Mouse (Mus musculus): ENCODE measurements at regions not wholly inside any gene's neighbourhood (a gene's known extent, or its start where the extent isn't known, plus 50 kb on each side); places are given as distances from the start of the nearest gene placed in this dataset.

DNA sequence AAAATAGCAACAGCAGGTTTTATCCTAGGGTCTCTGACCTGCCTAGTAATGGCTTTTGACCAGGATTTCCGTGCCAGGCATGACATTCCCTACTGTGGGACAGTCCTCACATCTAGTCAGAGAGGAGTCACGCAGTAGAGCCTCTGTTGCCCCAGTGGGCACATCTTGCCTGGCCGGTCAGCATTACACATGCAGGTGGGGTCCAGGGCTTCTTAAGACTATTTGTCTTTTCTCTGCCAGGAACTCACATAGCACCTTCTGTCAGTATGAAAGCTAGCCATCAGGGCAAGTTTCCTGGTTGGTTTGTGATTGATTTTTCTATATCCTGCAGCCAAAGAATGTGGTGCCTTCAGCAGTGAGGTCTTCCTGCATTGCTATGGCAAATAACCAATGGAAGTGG is 155.0 kb downstream of the Pten start:
- WGBS, result 88% methylated on average over 3 of the region's 3 CpGs
- peaks cover 14% of the 10 kb centered on the region for H3K4me1 ChIP-seq
- H3K9me3 ChIP-seq, result no peaks in the 10 kb centered on the region
- no peak overlapping the region for H3K4me3 ChIP-seq
- no peak for DNase-seq (ENCODE audit: low spot score)
- no peaks in the 10 kb centered on the region for H3K27me3 ChIP-seq (replicated peaks; ENCODE audit: low read depth, poor library complexity, severe bottlenecking)
- H3K36me3 ChIP-seq (replicated peaks), result no peaks in the 10 kb centered on the region
- H3K27ac ChIP-seq (replicated peaks), result no peak overlapping the region

DNA sequence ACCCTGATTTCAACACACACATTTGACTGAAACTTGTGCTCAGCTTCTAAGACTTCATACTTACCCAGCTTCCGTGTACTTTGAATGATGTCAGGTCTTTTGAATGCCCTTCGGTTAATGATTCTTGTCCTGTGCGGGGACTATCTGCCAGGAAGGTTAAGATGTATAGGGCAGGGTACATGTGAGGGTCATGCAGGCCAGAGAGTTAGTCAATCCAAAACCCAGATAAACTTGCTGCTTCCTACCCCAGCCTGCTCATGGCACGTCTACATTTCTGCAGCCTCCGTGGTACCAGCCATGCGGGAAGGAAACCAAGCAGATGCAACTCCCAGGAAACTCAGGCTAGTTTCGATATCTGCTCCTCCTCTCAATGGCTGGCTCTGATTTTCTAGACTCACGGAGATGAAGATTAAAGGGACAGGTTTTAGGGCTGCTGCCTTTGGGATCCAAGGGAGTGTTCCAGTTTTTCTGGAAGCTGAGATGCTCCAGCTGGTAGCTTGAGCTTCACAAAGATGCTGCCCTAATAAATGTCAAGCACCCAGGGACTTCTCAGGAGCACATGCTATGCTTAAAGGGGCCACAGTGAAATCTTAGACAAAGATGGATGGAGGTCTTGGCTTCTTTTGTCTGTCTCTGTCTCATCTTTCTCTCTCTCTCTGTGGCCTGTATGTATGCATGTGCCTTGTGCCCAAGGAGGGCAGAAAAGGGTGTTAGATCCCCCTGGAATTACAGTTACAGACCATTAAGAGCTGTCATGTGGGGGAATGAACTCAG is 159.4 kb downstream of the Pten start:
- 93% methylated on average over 8 of the region's 8 CpGs for WGBS
- H3K4me3 ChIP-seq, result no peak overlapping the region
- no peaks in the 10 kb centered on the region for H3K27me3 ChIP-seq (replicated peaks; ENCODE audit: low read depth, poor library complexity, severe bottlenecking)
- 0 out of 2 replicates have a peak, but pooled peaks cover 5% of the 10 kb centered on the region for H3K4me1 ChIP-seq
- H3K9me3 ChIP-seq, result no peaks in the 10 kb centered on the region
- H3K36me3 ChIP-seq (replicated peaks), result no peaks in the 10 kb centered on the region
- no peak overlapping the region for H3K27ac ChIP-seq (replicated peaks)
- DNase-seq (ENCODE audit: low spot score), result no peak

DNA sequence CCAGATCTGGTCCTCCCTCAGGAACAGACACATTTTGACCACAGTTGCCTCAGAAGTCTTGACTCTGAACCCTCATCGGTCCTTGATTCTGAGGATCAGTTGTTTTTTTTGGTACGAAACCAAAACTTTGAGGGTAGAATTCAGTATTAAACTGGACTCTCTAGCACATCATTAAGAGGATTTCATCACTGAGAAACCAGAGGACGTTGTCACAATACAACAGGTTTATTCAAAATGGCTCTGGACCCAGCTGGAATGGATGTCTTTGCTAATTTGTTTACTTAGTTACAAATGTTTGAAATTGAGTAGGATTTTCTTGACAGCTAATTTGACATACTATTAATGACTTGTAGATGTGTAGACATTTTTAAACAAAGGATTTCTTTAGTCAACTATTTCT is 163.7 kb downstream of the Pten start:
- 80% methylated on average over 3 of the region's 3 CpGs for WGBS
- no peak overlapping the region for H3K4me3 ChIP-seq
- H3K27me3 ChIP-seq (replicated peaks; ENCODE audit: low read depth, poor library complexity, severe bottlenecking), result no peaks in the 10 kb centered on the region
- H3K9me3 ChIP-seq, result no peaks in the 10 kb centered on the region
- H3K36me3 ChIP-seq (replicated peaks), result no peaks in the 10 kb centered on the region
- no peak for DNase-seq (ENCODE audit: low spot score)
- H3K27ac ChIP-seq (replicated peaks), result no peak overlapping the region
- no peaks in the 10 kb centered on the region for H3K4me1 ChIP-seq

DNA sequence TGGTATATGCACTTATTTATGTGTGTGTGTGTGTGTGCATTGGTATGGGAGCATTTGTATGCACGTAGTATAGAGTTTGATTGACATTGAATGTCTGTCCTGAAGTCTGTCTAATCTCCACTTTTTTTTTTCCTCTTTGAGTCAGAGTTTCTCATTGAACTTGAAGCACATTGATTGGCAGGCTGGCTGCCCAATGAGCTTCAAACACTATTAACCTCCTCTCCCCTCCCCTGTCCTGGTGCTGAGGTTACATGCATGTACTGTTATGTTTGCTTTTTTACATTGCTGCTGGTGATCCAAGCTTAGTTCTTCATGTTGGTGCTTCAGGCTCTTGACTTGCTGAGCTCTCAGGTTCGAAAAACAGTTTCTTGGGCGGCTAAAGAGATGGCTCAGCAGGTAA is 166.6 kb downstream of the Pten start:
- H3K9me3 ChIP-seq, result no peaks in the 10 kb centered on the region
- no peak for DNase-seq (ENCODE audit: low spot score)
- H3K4me1 ChIP-seq, result no peaks in the 10 kb centered on the region
- H3K27ac ChIP-seq (replicated peaks), result no peak overlapping the region
- H3K4me3 ChIP-seq, result no peak overlapping the region
- no peaks in the 10 kb centered on the region for H3K27me3 ChIP-seq (replicated peaks; ENCODE audit: low read depth, poor library complexity, severe bottlenecking)
- H3K36me3 ChIP-seq (replicated peaks), result no peaks in the 10 kb centered on the region
- WGBS, result 91% methylated on average over 3 of the region's 3 CpGs

DNA sequence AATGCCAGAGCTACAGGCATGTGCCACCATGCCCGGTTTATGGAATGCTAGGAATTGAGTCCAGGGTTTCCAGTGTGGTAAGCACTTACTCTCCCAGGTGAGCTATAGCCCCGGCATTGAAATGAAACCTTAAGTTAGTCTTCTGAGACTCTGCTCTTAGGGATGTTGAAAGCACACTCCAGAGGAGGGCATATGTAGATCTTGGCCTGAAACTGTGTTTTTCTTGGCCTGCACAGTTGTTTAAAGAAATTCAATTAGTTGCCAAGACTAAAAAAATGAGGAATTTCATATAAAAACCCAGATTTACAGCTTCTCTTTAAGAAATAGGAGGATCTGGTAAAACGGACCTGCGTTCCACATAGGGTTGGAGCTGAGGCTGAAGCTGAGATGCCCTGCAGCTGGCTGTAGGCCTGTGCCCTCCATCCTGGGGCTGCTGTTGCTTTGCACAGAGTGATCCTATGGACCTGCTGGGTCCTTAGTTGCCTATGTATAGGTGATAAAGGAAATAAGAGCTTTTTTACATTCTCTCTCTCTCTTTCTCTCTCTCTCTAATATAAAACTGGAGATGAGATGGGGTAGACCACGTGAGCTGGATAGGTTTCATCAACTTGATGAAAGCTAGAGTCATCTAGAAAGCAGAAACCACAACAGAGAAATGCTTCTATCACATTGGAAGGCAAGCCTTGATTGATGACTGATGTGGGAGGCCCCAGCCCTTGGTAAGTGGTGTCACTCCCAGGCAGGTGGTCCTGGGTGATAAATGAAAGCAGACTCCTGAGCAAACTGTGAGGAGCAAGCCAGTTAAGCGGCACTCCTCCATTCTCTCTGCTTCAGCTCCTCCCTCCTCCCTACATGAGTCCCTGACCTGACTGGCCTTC is 168.6 kb downstream of the Pten start:
- no peaks in the 10 kb centered on the region for H3K27me3 ChIP-seq (replicated peaks; ENCODE audit: low read depth, poor library complexity, severe bottlenecking)
- no peaks in the 10 kb centered on the region for H3K9me3 ChIP-seq
- H3K36me3 ChIP-seq (replicated peaks), result no peaks in the 10 kb centered on the region
- H3K27ac ChIP-seq (replicated peaks), result no peak overlapping the region
- no peak overlapping the region for H3K4me3 ChIP-seq
- WGBS, result 81% methylated on average over 6 of the region's 6 CpGs
- H3K4me1 ChIP-seq, result no peaks in the 10 kb centered on the region
- DNase-seq (ENCODE audit: low spot score), result no peak

DNA sequence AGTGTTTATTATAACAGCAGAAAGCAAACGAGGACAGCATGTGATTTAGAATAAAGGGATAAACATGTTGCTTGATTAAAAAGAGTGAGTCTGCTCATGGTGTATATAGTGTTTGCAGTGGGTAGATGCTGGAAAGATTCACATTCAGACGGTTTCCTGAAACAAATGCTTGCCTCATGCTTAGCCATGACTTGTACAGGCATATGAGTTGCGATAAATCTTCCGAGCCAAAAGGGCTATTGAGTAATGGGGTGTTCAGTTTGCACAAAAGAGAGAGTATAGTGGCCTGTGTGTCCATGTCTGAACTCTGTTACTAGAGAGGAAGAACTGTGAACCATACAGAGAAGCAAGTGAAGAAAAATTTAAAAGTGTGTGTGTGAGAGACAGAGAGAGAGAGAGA is 169.3 kb downstream of the Pten start:
- DNase-seq (ENCODE audit: low spot score), result no peak
- WGBS, result 84% methylated on average over 4 of the region's 4 CpGs
- Histone ChIP-seq H3K36me3 (replicated peaks) (no peaks in the 10 kb centered on the region), H3K4me1 (no peaks in the 10 kb centered on the region), H3K27me3 (replicated peaks; ENCODE audit: low read depth, poor library complexity, severe bottlenecking) (no peaks in the 10 kb centered on the region), H3K27ac (replicated peaks) (no peak overlapping the region), H3K4me3 (no peak overlapping the region), H3K9me3 (no peaks in the 10 kb centered on the region)

DNA sequence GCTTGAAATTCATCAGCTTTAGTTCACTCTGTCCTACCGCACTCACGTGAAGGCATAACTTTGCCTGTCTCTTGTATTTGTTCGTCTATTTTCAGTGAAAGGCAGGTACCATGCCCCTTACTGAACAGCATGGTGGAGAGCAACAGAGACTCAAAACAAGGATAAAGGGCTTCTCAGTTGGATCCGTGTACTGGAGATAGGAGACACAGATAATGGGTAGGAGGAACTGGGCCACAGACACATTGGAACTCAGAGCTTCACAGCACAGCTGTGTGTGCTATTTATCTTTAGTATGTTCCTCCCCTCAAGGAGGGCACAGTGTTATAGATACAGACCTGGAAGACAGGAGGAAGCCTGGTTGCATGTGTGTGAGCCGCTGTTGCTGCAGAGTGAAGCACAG is 176.4 kb downstream of the Pten start:
- Histone ChIP-seq H3K36me3 (replicated peaks) (no peaks in the 10 kb centered on the region), H3K27me3 (replicated peaks; ENCODE audit: low read depth, poor library complexity, severe bottlenecking) (no peaks in the 10 kb centered on the region), H3K4me3 (no peak overlapping the region), H3K4me1 (peaks cover 12% of the 10 kb centered on the region; the same call in 1 of the 2 replicates), H3K9me3 (no peaks in the 10 kb centered on the region), H3K27ac (replicated peaks) (no peak overlapping the region)
- WGBS, result 85% methylated on average over 5 of the region's 5 CpGs
- no peak for DNase-seq (ENCODE audit: low spot score)

DNA sequence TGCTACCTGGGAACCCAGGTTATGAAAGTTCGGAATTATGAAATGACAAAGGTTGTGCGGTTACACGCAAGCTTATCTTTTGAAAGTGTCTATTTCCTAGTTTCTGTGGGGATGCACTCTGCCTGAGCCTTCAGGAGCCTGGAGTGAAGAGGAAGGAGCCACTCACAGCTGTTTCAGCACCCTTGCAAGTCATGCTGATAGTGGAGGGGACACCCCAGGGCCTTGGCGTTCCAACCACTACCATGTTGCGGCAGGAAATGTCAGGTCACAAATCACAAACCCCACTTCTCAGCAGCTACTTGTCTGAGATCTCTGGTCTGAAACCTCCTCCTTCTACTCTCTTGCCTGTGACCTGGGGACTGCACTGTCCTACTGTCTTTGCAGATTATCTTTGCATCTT is 178.3 kb downstream of the Pten start:
- WGBS, result 91% methylated on average over 5 of the region's 5 CpGs
- H3K9me3 ChIP-seq, result no peaks in the 10 kb centered on the region
- no peaks in the 10 kb centered on the region for H3K27me3 ChIP-seq (replicated peaks; ENCODE audit: low read depth, poor library complexity, severe bottlenecking)
- H3K4me1 ChIP-seq, result peaks cover 15% of the 10 kb centered on the region
- no peak overlapping the region for H3K4me3 ChIP-seq
- H3K36me3 ChIP-seq (replicated peaks), result no peaks in the 10 kb centered on the region
- no peak for DNase-seq (ENCODE audit: low spot score)
- H3K27ac ChIP-seq (replicated peaks), result no peak overlapping the region

DNA sequence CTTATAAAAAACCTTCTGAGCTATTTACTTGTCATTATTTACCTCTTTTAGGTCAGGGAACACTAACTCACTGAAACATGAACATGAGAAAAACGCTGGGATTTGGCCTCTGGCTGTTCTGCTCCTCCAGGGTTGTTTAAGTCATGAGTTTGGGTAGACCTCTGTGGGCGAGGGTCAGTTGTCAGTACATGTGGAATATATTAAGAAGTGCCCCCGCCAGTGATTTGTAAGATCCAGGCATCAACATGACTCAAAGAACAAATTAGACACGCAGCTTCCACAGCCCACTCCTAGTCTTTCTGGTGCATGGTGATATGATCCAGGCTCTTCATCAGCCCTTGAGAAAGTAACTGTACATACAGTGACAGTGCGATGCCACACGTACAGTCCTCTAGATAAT is 180.3 kb downstream of the Pten start:
- DNase-seq (ENCODE audit: low spot score), result peak; percentile 28
- Histone ChIP-seq H3K4me1 (peaks cover 15% of the 10 kb centered on the region), H3K27me3 (replicated peaks; ENCODE audit: low read depth, poor library complexity, severe bottlenecking) (no peaks in the 10 kb centered on the region), H3K4me3 (no peak overlapping the region), H3K27ac (replicated peaks) (no peak overlapping the region), H3K9me3 (no peaks in the 10 kb centered on the region), H3K36me3 (replicated peaks) (no peaks in the 10 kb centered on the region)
- WGBS, result 48% methylated on average over 6 of the region's 6 CpGs

DNA sequence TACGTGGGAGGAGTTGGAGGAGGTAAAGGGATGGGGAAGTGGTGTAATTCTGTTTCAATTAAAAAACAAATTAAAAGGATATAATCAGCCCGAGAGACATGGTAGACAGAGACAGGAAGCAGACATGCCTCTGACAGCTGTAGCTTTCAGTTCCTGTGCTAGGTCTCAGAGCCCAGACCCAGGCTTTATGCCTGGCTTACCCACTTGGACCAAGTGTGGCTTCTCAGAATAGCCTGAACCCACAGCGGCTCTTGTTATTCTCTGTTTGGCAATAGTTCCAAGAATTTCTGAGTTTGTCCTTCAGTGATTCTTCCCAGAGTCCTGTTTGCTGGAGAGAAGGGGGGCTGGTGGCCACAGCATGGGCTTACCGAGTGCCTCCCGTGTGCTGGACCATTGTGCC is 182.4 kb downstream of the Pten start:
- H3K4me3 ChIP-seq, result no peak overlapping the region
- no peaks in the 10 kb centered on the region for H3K36me3 ChIP-seq (replicated peaks)
- no peaks in the 10 kb centered on the region for H3K27me3 ChIP-seq (replicated peaks; ENCODE audit: low read depth, poor library complexity, severe bottlenecking)
- 90% methylated on average over 5 of the region's 5 CpGs for WGBS
- no peak for DNase-seq (ENCODE audit: low spot score)
- peaks cover 15% of the 10 kb centered on the region for H3K4me1 ChIP-seq
- H3K27ac ChIP-seq (replicated peaks), result no peak overlapping the region
- no peaks in the 10 kb centered on the region for H3K9me3 ChIP-seq

DNA sequence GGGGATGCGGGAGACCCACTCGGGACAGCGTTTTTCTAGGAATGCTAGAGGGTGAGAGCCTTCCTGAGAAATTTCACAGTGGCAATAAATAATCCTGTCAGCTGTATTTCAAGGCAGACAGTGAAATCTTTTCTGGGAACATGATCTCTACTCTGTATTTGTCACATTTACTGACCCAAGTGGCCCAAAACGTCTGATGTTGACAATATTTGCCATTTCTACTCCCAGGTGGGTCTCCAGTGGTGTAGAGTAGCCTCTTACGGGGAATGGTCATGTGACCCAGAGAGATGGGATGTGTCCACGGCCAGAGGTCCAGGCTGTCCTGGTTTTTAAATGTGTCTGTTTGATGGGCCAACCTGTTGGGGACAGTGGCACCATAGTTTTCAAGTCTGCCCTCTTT is 183.5 kb downstream of the Pten start:
- H3K36me3 ChIP-seq (replicated peaks), result no peaks in the 10 kb centered on the region
- H3K9me3 ChIP-seq, result no peaks in the 10 kb centered on the region
- no peak overlapping the region for H3K4me3 ChIP-seq
- H3K27ac ChIP-seq (replicated peaks), result no peak overlapping the region
- no peak for DNase-seq (ENCODE audit: low spot score)
- no peaks in the 10 kb centered on the region for H3K27me3 ChIP-seq (replicated peaks; ENCODE audit: low read depth, poor library complexity, severe bottlenecking)
- WGBS, result 79% methylated on average over 6 of the region's 6 CpGs
- peaks cover 15% of the 10 kb centered on the region for H3K4me1 ChIP-seq

DNA sequence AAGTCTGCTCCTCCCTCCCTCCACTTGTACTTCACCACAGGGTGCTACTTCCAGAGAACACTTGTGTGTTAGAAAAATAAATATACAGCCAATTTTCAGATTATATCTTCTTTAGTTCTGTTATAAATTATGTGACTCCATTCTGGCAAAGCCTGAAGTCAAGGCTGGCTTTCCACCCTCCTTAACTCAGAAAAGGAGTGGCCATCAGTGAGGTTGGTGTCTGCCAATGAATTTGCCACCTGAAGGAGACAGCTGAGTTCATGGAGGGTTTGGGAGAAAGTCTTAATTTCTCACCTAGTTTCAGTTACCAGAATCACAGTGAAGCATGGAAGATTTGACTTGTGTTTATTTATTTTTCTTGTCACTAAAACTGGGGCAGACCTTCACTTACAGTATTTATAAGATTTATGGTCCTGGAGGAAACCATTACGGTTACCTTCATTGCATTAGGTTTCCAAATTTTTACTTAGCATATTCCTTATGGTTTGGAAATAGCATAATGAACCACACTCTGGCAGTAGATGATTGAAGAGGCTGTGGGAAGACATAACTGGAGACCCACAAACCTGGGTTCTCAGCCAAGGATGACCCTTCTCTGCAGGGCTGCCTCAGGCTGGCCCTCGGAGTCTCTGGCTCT is 186.4 kb downstream of the Pten start:
- H3K36me3 ChIP-seq (replicated peaks), result no peaks in the 10 kb centered on the region
- no peaks in the 10 kb centered on the region for H3K27me3 ChIP-seq (replicated peaks; ENCODE audit: low read depth, poor library complexity, severe bottlenecking)
- no peak for DNase-seq (ENCODE audit: low spot score)
- H3K4me3 ChIP-seq, result no peak overlapping the region
- H3K9me3 ChIP-seq, result no peaks in the 10 kb centered on the region
- H3K4me1 ChIP-seq, result peaks cover 4% of the 10 kb centered on the region; the same call in 1 of the 2 replicates
- H3K27ac ChIP-seq (replicated peaks), result no peak overlapping the region
- WGBS, result 85% methylated on average over 2 of the region's 2 CpGs

All from embryonic facial prominence, embryonic 10.5 days (tissue).